Mouse (Mus musculus) myocyte (in vitro differentiated cells): ENCODE measurements around the gene 4430402I18Rik. TPM values are rescaled to one million over a fixed set of nuclear protein-coding genes. Genes with fewer than 3 reads are reported as not detected.

Experiments
- H3K27me3 ChIP-seq: one replicate; pipeline ENCODE4 v1.6.1; 2011; ENCODE audit not compliant: control insufficient read depth, insufficient read depth, insufficient read length
- H3K36me3 ChIP-seq: one replicate; pipeline ENCODE4 v1.6.1; 2011; ENCODE audit not compliant: control insufficient read depth, insufficient read depth
- H3K4me2 ChIP-seq: one replicate; pipeline ENCODE4 v1.6.1; 2011; ENCODE audit warnings: low read depth, control low read depth
- H3K4me3 ChIP-seq: one replicate; pipeline ENCODE4 v1.5.1; 2011; ENCODE audit warnings: mild to moderate bottlenecking, control low read depth, moderate library complexity
- H3K79me2 ChIP-seq: one replicate; pipeline ENCODE4 v1.6.1; 2011; ENCODE audit not compliant: control insufficient read depth, insufficient read depth
- H3ac ChIP-seq: one replicate; pipeline ENCODE4 v1.6.1; 2011; ENCODE audit not compliant: control insufficient read depth, insufficient read length
- CEBPB ChIP-seq: IDR thresholded peaks from 2 replicates; pipeline ENCODE4 v1.6.1; 2011; ENCODE audit warnings: mild to moderate bottlenecking, moderate library complexity; ENCODE audit not compliant: poor library complexity, insufficient read depth, severe bottlenecking
- E2F4 ChIP-seq: IDR thresholded peaks from one replicate; pipeline ENCODE4 v1.6.1; 2011; ENCODE audit warnings: mild to moderate bottlenecking, control low read depth, moderate library complexity; ENCODE audit not compliant: insufficient read depth
- MAX ChIP-seq: IDR thresholded peaks from one replicate; pipeline ENCODE4 v1.6.1; 2011; ENCODE audit warnings: low read depth, mild to moderate bottlenecking, control low read depth
- MYOD1 ChIP-seq, 3 experiments: IDR thresholded peaks; one replicate each; pipeline ENCODE4 v1.6.1; 2011; ENCODE audit warnings: control low read depth in 2 of 3, low read depth in 2 of 3, mild to moderate bottlenecking in 2 of 3, moderate library complexity in 1 of 3; ENCODE audit not compliant: insufficient read length in 2 of 3, control insufficient read depth in 1 of 3
- MYOG ChIP-seq, 3 experiments: IDR thresholded peaks; one replicate each; pipeline ENCODE4 v1.6.1; 2011; ENCODE audit warnings: control low read depth in 2 of 3, low read depth in 2 of 3, mild to moderate bottlenecking in 2 of 3; ENCODE audit not compliant: insufficient read length in 2 of 3, control insufficient read depth in 1 of 3, insufficient read depth in 1 of 3
- POLR2A ChIP-seq: IDR thresholded peaks from one replicate; pipeline ENCODE4 v1.6.1; 2011; ENCODE audit warnings: low read depth, mild to moderate bottlenecking, control low read depth, moderate library complexity; ENCODE audit not compliant: insufficient read length
- POLR2AphosphoS2 ChIP-seq: IDR thresholded peaks from one replicate; pipeline ENCODE4 v1.6.1; 2011; ENCODE audit warnings: low read depth, control low read depth; ENCODE audit not compliant: insufficient read length
- REST ChIP-seq: IDR thresholded peaks from one replicate; pipeline ENCODE4 v1.6.1; 2011; ENCODE audit warnings: mild to moderate bottlenecking, control low read depth, moderate library complexity; ENCODE audit not compliant: insufficient read depth, insufficient read length
- SRF ChIP-seq: IDR thresholded peaks from one replicate; pipeline ENCODE4 v1.6.1; 2011; ENCODE audit warnings: low read depth; ENCODE audit not compliant: control insufficient read depth, insufficient read length
- TCF12 ChIP-seq: IDR thresholded peaks from one replicate; pipeline ENCODE4 v1.6.1; 2011; ENCODE audit warnings: mild to moderate bottlenecking, control low read depth; ENCODE audit not compliant: poor library complexity, insufficient read depth, severe bottlenecking
- TCF3 ChIP-seq: IDR thresholded peaks from one replicate; pipeline ENCODE4 v1.6.1; 2011; ENCODE audit warnings: low read depth, control low read depth; ENCODE audit not compliant: insufficient read length
- USF1 ChIP-seq: IDR thresholded peaks from one replicate; pipeline ENCODE4 v1.6.1; 2011; ENCODE audit warnings: low read depth, mild to moderate bottlenecking, control low read depth, moderate library complexity
- polyA plus RNA-seq: library from polyadenylated mRNA; unstranded; fragments of >200 nt; fragmentation: generic; extraction: Trizol; gene quantifications from one replicate; pipeline ENCODE4 v1.2.1, GENCODE M21; 2012; ENCODE audit warnings: missing spikeins

The 4430402I18Rik gene
- polyA plus RNA-seq, 1 experiment = 0.16 TPM

GRCm38 (mm10) chr19:28941271-28941670 is 26.3 kb downstream of the 4430402I18Rik start:
- H3K79me2 ChIP-seq = no peaks in the 10 kb centered on the region
- no peak overlapping the region for H3K4me3 ChIP-seq
- no peaks in the 10 kb centered on the region for H3K36me3 ChIP-seq

GRCm38 (mm10) chr19:28940135-28940874 is 27.3 kb downstream of the 4430402I18Rik start:
- no peaks in the 10 kb centered on the region for H3K79me2 ChIP-seq
- H3K36me3 ChIP-seq = no peaks in the 10 kb centered on the region
- H3K4me3 ChIP-seq = no peak overlapping the region
- TF ChIP-seq POLR2A (no peak), MYOG (IDR thresholded peaks at IDR 0.05; ENCODE audit: control insufficient read depth in 1 of 3, insufficient read depth in 1 of 3, insufficient read length in 2 of 3, low read depth in 2 of 3) (no peak), POLR2AphosphoS2 (no peak), MYOD1 (IDR thresholded peaks at IDR 0.05; ENCODE audit: control insufficient read depth in 1 of 3, insufficient read length in 2 of 3, low read depth in 2 of 3) (no peak), TCF12 (no peak), SRF (no peak), REST (no peak), E2F4 (no peak), USF1 (no peak)
- no peak overlapping the region for H3ac ChIP-seq
- H3K4me2 ChIP-seq = no peak overlapping the region
- peaks cover 6% of the 10 kb centered on the region for H3K27me3 ChIP-seq

More at GRCm38 (mm10) chr19:28941271-28941670, 26.3 kb downstream of the 4430402I18Rik start:
- TF ChIP-seq TCF3 = no peak
- Histone ChIP-seq H3K4me2 (no peak overlapping the region), H3K27me3 (peaks cover 6% of the 10 kb centered on the region), H3ac (no peak overlapping the region)

GRCm38 (mm10) chr19:28934897-28935296 is 32.7 kb downstream of the 4430402I18Rik start:
- H3K4me3 ChIP-seq = no peak overlapping the region
- no peaks in the 10 kb centered on the region for H3K36me3 ChIP-seq
- peaks cover 10% of the 10 kb centered on the region for H3K27me3 ChIP-seq
- TF ChIP-seq CEBPB (no peak), MAX (no peak), SRF (no peak), MYOG (IDR thresholded peaks at IDR 0.05; ENCODE audit: control insufficient read depth in 1 of 3, insufficient read depth in 1 of 3, insufficient read length in 2 of 3, low read depth in 2 of 3) (no peak), POLR2AphosphoS2 (no peak), MYOD1 (IDR thresholded peaks at IDR 0.05; ENCODE audit: control insufficient read depth in 1 of 3, insufficient read length in 2 of 3, low read depth in 2 of 3) (no peak), POLR2A (no peak), E2F4 (no peak), USF1 (no peak), TCF3 (no peak), REST (no peak), TCF12 (no peak)
- no peak overlapping the region for H3ac ChIP-seq
- H3K4me2 ChIP-seq = no peak overlapping the region
- H3K79me2 ChIP-seq = no peaks in the 10 kb centered on the region

GRCm38 (mm10) chr19:28929034-28929433 is 38.6 kb downstream of the 4430402I18Rik start:
- H3K27me3 ChIP-seq = no peaks in the 10 kb centered on the region

GRCm38 (mm10) chr19:28927396-28927795 is 40.2 kb downstream of the 4430402I18Rik start:
- Histone ChIP-seq H3K79me2 (no peaks in the 10 kb centered on the region), H3K4me3 (no peak overlapping the region), H3K27me3 (no peaks in the 10 kb centered on the region), H3K4me2 (no peak overlapping the region), H3K36me3 (no peaks in the 10 kb centered on the region), H3ac (no peak overlapping the region)
- TF ChIP-seq CEBPB (no peak), POLR2AphosphoS2 (no peak), TCF12 (no peak), MAX (no peak), E2F4 (no peak), USF1 (no peak), MYOD1 (IDR thresholded peaks at IDR 0.05; ENCODE audit: control insufficient read depth in 1 of 3, insufficient read length in 2 of 3, low read depth in 2 of 3) (no peak), MYOG (IDR thresholded peaks at IDR 0.05; ENCODE audit: control insufficient read depth in 1 of 3, insufficient read depth in 1 of 3, insufficient read length in 2 of 3, low read depth in 2 of 3) (no peak), REST (no peak), SRF (no peak), POLR2A (no peak), TCF3 (no peak)

More at GRCm38 (mm10) chr19:28929034-28929433, 38.6 kb downstream of the 4430402I18Rik start:
- H3K4me3 ChIP-seq = no peak overlapping the region
- no peak for TF ChIP-seq TCF12
- TF ChIP-seq MAX = no peak
- no peak for TF ChIP-seq TCF3
- TF ChIP-seq POLR2AphosphoS2 = no peak
- no peak for TF ChIP-seq E2F4
- TF ChIP-seq MYOD1 (IDR thresholded peaks at IDR 0.05; ENCODE audit: control insufficient read depth in 1 of 3, insufficient read length in 2 of 3, low read depth in 2 of 3) = no peak
- no peak for TF ChIP-seq CEBPB
- no peak for TF ChIP-seq REST
- TF ChIP-seq MYOG (IDR thresholded peaks at IDR 0.05; ENCODE audit: control insufficient read depth in 1 of 3, insufficient read depth in 1 of 3, insufficient read length in 2 of 3, low read depth in 2 of 3) = no peak
- no peak for TF ChIP-seq SRF
- no peak for TF ChIP-seq POLR2A
- no peak for TF ChIP-seq USF1
- no peaks in the 10 kb centered on the region for H3K79me2 ChIP-seq
- H3ac ChIP-seq = no peak overlapping the region
- H3K36me3 ChIP-seq = no peaks in the 10 kb centered on the region
- H3K4me2 ChIP-seq = no peak overlapping the region
